Mouse (Mus musculus): Measurements from ENCODE around the gene Palld.

Palld gene

GRCm38 (mm10) chr8:61851270-61851669 lies 51.2 kb downstream of the Palld start:
- DNase-seq: no peak

GRCm38 (mm10) chr8:61848581-61849162 lies 53.8 kb downstream of the Palld start:
- no peak for DNase-seq

- no peak for DNase-seq
Measured at GRCm38 (mm10) chr8:61847494-61847893, 55.0 kb downstream of the Palld start.

- no peak for DNase-seq
Measured at GRCm38 (mm10) chr8:61844992-61845391, 57.5 kb downstream of the Palld start.

GRCm38 (mm10) chr8:61844575-61844974 lies 57.9 kb downstream of the Palld start:
- DNase-seq: no peak

- DNase-seq: no peak
Measured at GRCm38 (mm10) chr8:61843776-61844175, 58.7 kb downstream of the Palld start.

GRCm38 (mm10) chr8:61833211-61833610 lies 69.3 kb downstream of the Palld start:
- no peak for DNase-seq

- no peak for DNase-seq
Measured at GRCm38 (mm10) chr8:61831944-61832343, 70.5 kb downstream of the Palld start.

- DNase-seq: no peak
Measured at GRCm38 (mm10) chr8:61830821-61831220, 71.7 kb downstream of the Palld start.

- DNase-seq: no peak
Measured at GRCm38 (mm10) chr8:61824563-61824962, 77.9 kb downstream of the Palld start.

- no peak for DNase-seq
Measured at GRCm38 (mm10) chr8:61823157-61823556, 79.3 kb downstream of the Palld start.

GRCm38 (mm10) chr8:61803764-61804163 lies 98.7 kb downstream of the Palld start:
- DNase-seq: no peak

GRCm38 (mm10) chr8:61802840-61803239 lies 99.7 kb downstream of the Palld start:
- no peak for DNase-seq

GRCm38 (mm10) chr8:61797391-61797947 lies 105.0 kb downstream of the Palld start:
- DNase-seq: no peak

- no peak for DNase-seq
Measured at GRCm38 (mm10) chr8:61796537-61797050, 105.9 kb downstream of the Palld start.

- no peak for DNase-seq
Measured at GRCm38 (mm10) chr8:61789946-61790345, 112.5 kb downstream of the Palld start.

GRCm38 (mm10) chr8:61789289-61789688 lies 113.2 kb downstream of the Palld start:
- no peak for DNase-seq

- no peak for DNase-seq
Measured at GRCm38 (mm10) chr8:61782931-61783491, 119.5 kb downstream of the Palld start.

- no peak for DNase-seq
Measured at GRCm38 (mm10) chr8:61780652-61781257, 121.7 kb downstream of the Palld start.

GRCm38 (mm10) chr8:61778194-61778593 lies 124.3 kb downstream of the Palld start:
- DNase-seq: no peak

GRCm38 (mm10) chr8:61776560-61776959 lies 125.9 kb downstream of the Palld start:
- DNase-seq: no peak

GRCm38 (mm10) chr8:61775936-61776335 lies 126.6 kb downstream of the Palld start:
- no peak for DNase-seq

- DNase-seq: no peak
Measured at GRCm38 (mm10) chr8:61774161-61774560, 128.3 kb downstream of the Palld start.

GRCm38 (mm10) chr8:61773595-61774088 lies 128.8 kb downstream of the Palld start:
- DNase-seq: no peak

Data from cerebellum, postnatal 36 days (tissue).